Mouse (Mus musculus) midbrain, embryonic 14.5 days (tissue): ENCODE measurements around the gene Noa1. TPM values are rescaled to one million over a fixed set of nuclear protein-coding genes. Genes with fewer than 3 reads are reported as not detected.
A peak's percentile ranks its signal among the peaks of the same experiment; 100 is the strongest.

ENCODE experiments used
- ATAC-seq: fragments of 200-750 bp; cut with Nextera tagmentation; 2 replicates; pipeline ENCODE4 v1.8.0; 2017; ENCODE audit warnings: moderate number of reproducible peaks, moderate library complexity; ENCODE audit not compliant: low FRiP score, low TSS enrichment
- DNase-seq: peaks from one replicate; pipeline ENCODE4 v3.0.0-alpha.2; 2015
- H3K27ac ChIP-seq: fragments of 300-500 bp; sonication (generic); replicated peaks from 2 replicates; pipeline ENCODE4 v1.5.1; 2014; ENCODE audit warnings: mild to moderate bottlenecking, low read depth, low read length, moderate library complexity
- H3K27me3 ChIP-seq: fragments of 300-500 bp; sonication (generic); 2 replicates; pipeline ENCODE4 v1.6.1; 2014; ENCODE audit warnings: low read length, control low read depth, mixed read lengths; ENCODE audit not compliant: control insufficient read depth, insufficient read depth
- H3K36me3 ChIP-seq: fragments of 300-500 bp; sonication (generic); 2 replicates; pipeline ENCODE4 v1.6.1; 2014; ENCODE audit warnings: low read length, control low read depth; ENCODE audit not compliant: control insufficient read depth, insufficient read depth
- H3K4me1 ChIP-seq: fragments of 300-500 bp; sonication (generic); 2 replicates; pipeline ENCODE4 v1.6.1; 2014; ENCODE audit warnings: mild to moderate bottlenecking, antibody characterized with exemption, low read length, control low read depth; ENCODE audit not compliant: control insufficient read depth, insufficient read depth
- H3K4me2 ChIP-seq: fragments of 300-500 bp; sonication (generic); 2 replicates; pipeline ENCODE4 v1.6.1; 2014; ENCODE audit warnings: mild to moderate bottlenecking, low read length, moderate library complexity
- H3K4me3 ChIP-seq: fragments of 300-500 bp; sonication (generic); replicated peaks from 2 replicates; pipeline ENCODE4 v1.5.1; 2014; ENCODE audit warnings: low read depth, low read length
- H3K9ac ChIP-seq: fragments of 300-500 bp; sonication (generic); replicated peaks from 2 replicates; pipeline ENCODE4 v1.6.1; 2014; ENCODE audit warnings: mild to moderate bottlenecking, low read length, moderate library complexity
- H3K9me3 ChIP-seq: fragments of 300-500 bp; sonication (generic); 2 replicates; pipeline ENCODE4 v1.6.1; 2016; ENCODE audit warnings: low read length, control low read depth, mixed read lengths; ENCODE audit not compliant: control insufficient read depth
- WGBS: fragments of 180-500 bp; shearing (Covaris S2); extraction: QIAGEN DNeasy Blood & Tissue Kit; methylation state at CpG from one replicate; pipeline ENCODE4 v1.1.7; 2014; 5-methylcytosine and 5-hydroxymethylcytosine counted together
- polyA plus RNA-seq: library from polyadenylated mRNA; unstranded; fragments of >200 nt; fragmentation: Nextera tagmentation; extraction: Ambion mirVana; gene quantifications from 2 replicates; pipeline ENCODE4 v1.2.1, GENCODE M21; 2014

Noa1 gene
- polyA plus RNA-seq, 1 experiment from 2014 or later, result 35.9 TPM

- 0 out of 2 replicates have a peak, but pooled peaks cover 9% of the 10 kb centered on the region for H3K36me3 ChIP-seq
- H3K9ac ChIP-seq, result peak overlapping the region; percentile 71
- H3K4me2 ChIP-seq, result peak overlapping the region; percentile 75
- DNase-seq, result peak; percentile 78
- WGBS, result under 1% methylated on average over 83 of the region's 87 CpGs
- H3K27me3 ChIP-seq, result no peaks in the 10 kb centered on the region
- no peaks in the 10 kb centered on the region for H3K9me3 ChIP-seq
- H3K4me1 ChIP-seq, result peaks cover 14% of the 10 kb centered on the region; the same call in 1 of the 2 replicates
- ATAC-seq, result peak; percentile 49
- H3K4me3 ChIP-seq, result peak overlapping the region; percentile 87
- peak overlapping the region; percentile 71 for H3K27ac ChIP-seq
Measured at GRCm38 (mm10) chr5:77266066-77266885, 43.6 kb downstream of the Noa1 start.

- Histone ChIP-seq H3K27ac (peak overlapping the region; percentile 71), H3K27me3 (no peaks in the 10 kb centered on the region), H3K36me3 (0 out of 2 replicates have a peak, but pooled peaks cover 6% of the 10 kb centered on the region), H3K9ac (peak overlapping the region; percentile 71), H3K4me1 (peaks cover 14% of the 10 kb centered on the region; the same call in 1 of the 2 replicates), H3K9me3 (no peaks in the 10 kb centered on the region), H3K4me3 (peak overlapping the region; percentile 87), H3K4me2 (peak overlapping the region; percentile 75)
- DNase-seq (peak; percentile 71), ATAC-seq (peak; percentile 78)
- WGBS, result under 1% methylated on average over 53 of the region's 53 CpGs
Measured at GRCm38 (mm10) chr5:77265671-77266065, 44.2 kb downstream of the Noa1 start.

- H3K4me1 ChIP-seq, result peaks cover 14% of the 10 kb centered on the region; the same call in 1 of the 2 replicates
- ATAC-seq (peak; percentile 83), DNase-seq (peak; percentile 85)
- no peaks in the 10 kb centered on the region for H3K27me3 ChIP-seq
- peak within 1 kb of the TSS; percentile 75 for H3K4me2 ChIP-seq
- peak within 1 kb of the TSS; percentile 71 for H3K9ac ChIP-seq
- peak within 1 kb of the TSS; percentile 87 for H3K4me3 ChIP-seq
- WGBS, result under 1% methylated on average over 52 of the region's 78 CpGs
- no peaks in the 10 kb centered on the region for H3K9me3 ChIP-seq
- H3K27ac ChIP-seq, result peak within 1 kb of the TSS; percentile 71
- 0 out of 2 replicates have a peak, but pooled peaks cover 6% of the 10 kb centered on the region for H3K36me3 ChIP-seq
Measured at GRCm38 (mm10) chr5:77265081-77265670, 44.7 kb downstream of the Noa1 start, which contains the start of gene Rest. Gene Rest (plus strand): TSS chr5:77265491.

GRCm38 (mm10) chr5:77262105-77262504 is 47.8 kb downstream of the Noa1 start:
- no peaks in the 10 kb centered on the region for H3K27me3 ChIP-seq
- no peaks in the 10 kb centered on the region for H3K9me3 ChIP-seq
- H3K9ac ChIP-seq, result no peak overlapping the region
- no peak overlapping the region for H3K4me3 ChIP-seq
- ATAC-seq (no peak), DNase-seq (peak; percentile 35)
- H3K4me2 ChIP-seq, result no peak overlapping the region
- H3K27ac ChIP-seq, result no peak overlapping the region
- H3K36me3 ChIP-seq, result no peaks in the 10 kb centered on the region
- peaks cover 13% of the 10 kb centered on the region; the same call in 1 of the 2 replicates for H3K4me1 ChIP-seq
- WGBS, result 8% methylated on average over 5 of the region's 5 CpGs

GRCm38 (mm10) chr5:77261137-77261536 is 48.7 kb downstream of the Noa1 start:
- WGBS, result 72% methylated on average over 4 of the region's 4 CpGs
- Histone ChIP-seq H3K4me1 (peaks cover 9% of the 10 kb centered on the region; the same call in 1 of the 2 replicates), H3K9ac (no peak overlapping the region), H3K27ac (no peak overlapping the region), H3K9me3 (no peaks in the 10 kb centered on the region), H3K4me2 (no peak overlapping the region), H3K36me3 (no peaks in the 10 kb centered on the region), H3K27me3 (no peaks in the 10 kb centered on the region), H3K4me3 (no peak overlapping the region)
- no peak for ATAC-seq
- DNase-seq, result no peak

- Histone ChIP-seq H3K4me3 (no peak overlapping the region), H3K27ac (no peak overlapping the region), H3K27me3 (no peaks in the 10 kb centered on the region), H3K9ac (no peak overlapping the region), H3K4me2 (no peak overlapping the region), H3K4me1 (peaks cover 9% of the 10 kb centered on the region; the same call in 1 of the 2 replicates), H3K36me3 (no peaks in the 10 kb centered on the region), H3K9me3 (no peaks in the 10 kb centered on the region)
- 62% methylated on average over 6 of the region's 6 CpGs for WGBS
- no peak for ATAC-seq
- no peak for DNase-seq
Measured at GRCm38 (mm10) chr5:77260141-77260540, 49.7 kb downstream of the Noa1 start.

- Histone ChIP-seq H3K9me3 (no peaks in the 10 kb centered on the region), H3K4me3 (no peak overlapping the region), H3K4me2 (no peak overlapping the region), H3K27ac (no peak overlapping the region), H3K27me3 (no peaks in the 10 kb centered on the region), H3K36me3 (no peaks in the 10 kb centered on the region), H3K4me1 (peaks cover 9% of the 10 kb centered on the region; the same call in 1 of the 2 replicates), H3K9ac (no peak overlapping the region)
- ATAC-seq (no peak), DNase-seq (no peak)
Measured at GRCm38 (mm10) chr5:77259315-77259714, 50.6 kb downstream of the Noa1 start.

- WGBS, result 81% methylated on average over 3 of the region's 3 CpGs
- Histone ChIP-seq H3K9ac (no peak overlapping the region), H3K36me3 (no peaks in the 10 kb centered on the region), H3K27ac (no peak overlapping the region), H3K4me1 (peaks cover 9% of the 10 kb centered on the region; the same call in 1 of the 2 replicates), H3K27me3 (no peaks in the 10 kb centered on the region), H3K9me3 (no peaks in the 10 kb centered on the region), H3K4me2 (no peak overlapping the region), H3K4me3 (no peak overlapping the region)
- ATAC-seq (no peak), DNase-seq (no peak)
Measured at GRCm38 (mm10) chr5:77257603-77258002, 52.3 kb downstream of the Noa1 start.
